Mouse (Mus musculus): ENCODE measurements around the gene Nqo2.

Gene Nqo2

GRCm38 (mm10) chr13:33989625-33990024 is 25.1 kb downstream of the Nqo2 start:
- no peak for DNase-seq (ENCODE audit: extremely low spot score, low read depth, low spot score)

DNA sequence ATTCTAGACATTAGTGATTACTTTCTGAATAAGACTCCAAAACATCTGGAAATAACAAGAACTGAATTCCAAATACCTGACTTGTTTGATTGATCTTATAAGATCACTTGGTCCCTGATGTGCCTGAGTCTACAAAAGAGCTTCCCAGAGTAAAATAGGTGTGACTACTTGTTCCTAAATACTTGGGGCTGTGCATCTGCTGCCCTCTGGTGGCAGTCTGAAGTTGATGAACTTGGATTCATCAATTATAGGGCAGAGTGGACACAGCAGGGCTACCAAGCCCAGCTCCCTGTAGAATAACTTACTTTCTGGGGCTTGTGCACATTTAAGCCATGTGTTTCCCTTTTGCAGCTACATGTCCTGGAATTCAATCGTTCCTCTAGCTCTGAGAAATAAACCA is 30.7 kb downstream of the Nqo2 start:
- DNase-seq (ENCODE audit: extremely low spot score, low read depth, low spot score) = peak; percentile 63

- DNase-seq (ENCODE audit: extremely low spot score, low read depth, low spot score) = peak; percentile 37
These were observed 37.8 kb downstream of the Nqo2 start, which contains the start of the genes Ripk1 and Serpinb6a for GRCm38 (mm10) chr13:34002058-34003006. Gene Ripk1, plus strand, starts transcription at chr13:34002363. Gene Serpinb6a, minus strand, starts transcription at chr13:34002794.

DNA sequence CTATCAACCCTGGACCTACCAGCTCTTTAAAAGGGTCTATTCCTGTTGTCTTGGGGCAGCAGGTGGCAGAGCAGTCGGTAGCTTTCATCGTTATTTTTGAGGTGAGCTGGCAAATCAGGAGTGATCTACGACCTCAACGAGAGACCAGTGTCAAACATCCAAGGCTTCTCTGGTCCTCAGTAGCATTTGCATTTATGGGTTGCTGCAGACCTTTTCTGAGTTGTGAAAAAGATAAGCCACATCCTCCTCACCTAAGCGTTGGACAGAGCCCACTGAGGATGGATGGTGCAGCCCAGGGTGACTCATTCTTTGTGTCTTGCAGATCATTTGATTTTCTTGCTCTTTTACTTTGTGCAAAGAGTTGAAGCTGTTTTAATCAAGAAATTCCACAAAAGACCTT is 38.6 kb downstream of the Nqo2 start:
- DNase-seq (ENCODE audit: extremely low spot score, low read depth, low spot score) = no peak

GRCm38 (mm10) chr13:34007234-34007633 is 42.7 kb downstream of the Nqo2 start:
- no peak for DNase-seq (ENCODE audit: extremely low spot score, low read depth, low spot score)

- no peak for DNase-seq (ENCODE audit: extremely low spot score, low read depth, low spot score)
These were observed 52.6 kb downstream of the Nqo2 start for GRCm38 (mm10) chr13:34016927-34017569.

DNA sequence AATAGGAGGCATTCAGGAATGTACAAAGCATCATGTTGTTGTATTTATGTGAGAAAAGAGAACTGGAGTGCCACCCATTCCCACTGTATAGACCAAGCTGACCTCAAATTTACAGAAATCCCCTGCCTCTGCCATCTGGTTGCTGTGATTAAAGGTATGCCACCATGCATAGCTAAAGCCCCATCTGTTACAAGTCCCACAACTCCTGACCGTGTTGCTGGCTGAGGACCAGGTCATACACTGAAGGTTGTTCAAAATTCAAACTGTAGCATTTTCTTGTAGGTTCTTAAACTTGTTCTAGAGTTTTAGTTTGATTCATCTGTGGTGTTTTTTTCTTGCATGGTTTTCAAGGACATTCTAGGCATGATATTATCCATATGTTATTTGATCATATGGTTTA is 54.0 kb downstream of the Nqo2 start:
- no peak for DNase-seq (ENCODE audit: extremely low spot score, low read depth, low spot score)

GRCm38 (mm10) chr13:34021998-34022397 is 57.5 kb downstream of the Nqo2 start:
- DNase-seq (ENCODE audit: extremely low spot score, low read depth, low spot score) = no peak

GRCm38 (mm10) chr13:34032041-34032440 is 67.6 kb downstream of the Nqo2 start:
- DNase-seq (ENCODE audit: extremely low spot score, low read depth, low spot score) = no peak

DNA sequence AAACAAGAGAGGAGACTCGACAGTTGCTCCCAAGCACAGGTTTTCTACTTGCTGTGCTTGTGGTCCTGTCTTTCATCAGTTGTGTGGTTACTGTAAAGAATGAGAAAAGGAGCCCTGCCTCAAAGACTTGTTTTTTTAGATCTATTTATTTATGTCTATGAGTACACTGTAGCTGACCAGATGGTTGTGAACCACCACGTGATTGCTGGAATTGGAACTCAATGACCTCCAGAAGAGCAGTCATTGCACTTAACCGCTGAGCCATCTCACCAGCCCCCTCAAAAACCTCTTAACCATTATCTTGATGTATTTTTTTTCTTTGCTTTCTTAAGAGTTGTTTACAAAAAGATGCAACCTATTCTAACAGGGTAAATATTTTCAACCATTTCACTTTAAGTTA is 70.9 kb downstream of the Nqo2 start:
- no peak for DNase-seq (ENCODE audit: extremely low spot score, low read depth, low spot score)

- DNase-seq (ENCODE audit: extremely low spot score, low read depth, low spot score) = no peak
These were observed 72.2 kb downstream of the Nqo2 start for GRCm38 (mm10) chr13:34036726-34037125.

- peak; percentile 73 for DNase-seq (ENCODE audit: extremely low spot score, low read depth, low spot score)
These were observed 72.9 kb downstream of the Nqo2 start, which contains the start of gene Bphl for GRCm38 (mm10) chr13:34037172-34038055. Gene Bphl, plus strand, starts transcription at chr13:34037597.

GRCm38 (mm10) chr13:34038056-34038432 is 73.6 kb downstream of the Nqo2 start:
- no peak for DNase-seq (ENCODE audit: extremely low spot score, low read depth, low spot score)
